Mouse (Mus musculus) testis, adult 2 months (tissue): ENCODE results near the gene Phf14.

Experiments
- CTCF ChIP-seq: fragments of 200-500 bp; IDR thresholded peaks from 2 replicates; pipeline ENCODE4 v1.5.1; 2012; ENCODE audit warnings: low read depth, mild to moderate bottlenecking, inconsistent platforms, low read length, moderate library complexity; ENCODE audit not compliant: control insufficient read depth, insufficient read depth, insufficient replicate concordance
- POLR2A ChIP-seq: fragments of 200-500 bp; IDR thresholded peaks from 2 replicates; pipeline ENCODE4 v1.6.1; 2012; ENCODE audit warnings: low read depth, mild to moderate bottlenecking, inconsistent platforms, low read length, moderate library complexity; ENCODE audit not compliant: control insufficient read depth

DNA sequence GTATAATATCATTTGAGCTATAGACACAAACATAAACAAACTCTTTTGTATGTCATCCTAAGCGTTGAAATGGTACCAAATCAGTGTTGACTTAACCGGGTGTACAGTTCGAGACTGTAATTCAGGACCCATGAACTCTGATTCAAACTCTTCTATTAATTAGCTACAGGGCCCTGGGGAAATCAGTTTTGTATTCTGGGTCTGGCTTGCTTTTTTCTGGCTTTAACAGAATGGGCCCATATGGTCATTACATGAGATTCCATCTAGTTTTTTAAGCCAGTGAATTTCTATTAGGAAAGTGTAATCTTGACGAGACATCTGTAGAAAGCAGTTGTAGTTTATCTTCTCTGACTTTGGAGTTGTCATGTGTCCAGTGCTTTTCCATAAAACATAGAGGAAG lies 160.3 kb downstream of the Phf14 start:
- no peak for TF ChIP-seq POLR2A
- no peak for TF ChIP-seq CTCF
